Mouse (Mus musculus): ENCODE results near the gene Ros1.

Gene Ros1

GRCm38 (mm10) chr10:52022413-52023212 is 172.4 kb downstream of the Ros1 start, which contains the start of gene Vgll2:
Gene Vgll2, plus strand, starts transcription at chr10:52022502.
- DNase-seq (ENCODE audit: low spot score in 2 of 2), result peak; percentile 6 to 12

GRCm38 (mm10) chr10:52021736-52022394 is 173.2 kb downstream of the Ros1 start:
- no peak for DNase-seq (ENCODE audit: low spot score in 2 of 2)

GRCm38 (mm10) chr10:52021231-52021630 is 173.8 kb downstream of the Ros1 start:
- DNase-seq (ENCODE audit: low spot score in 2 of 2), result no peak

- no peak for DNase-seq (ENCODE audit: low spot score in 2 of 2)
Observed at GRCm38 (mm10) chr10:52018471-52018870, 176.6 kb downstream of the Ros1 start.
